Mouse (Mus musculus) heart, adult 2 months (tissue): ENCODE measurements around the gene Cdkl2. TPM values are rescaled to one million over a fixed set of nuclear protein-coding genes. Genes with fewer than 3 reads are reported as not detected.

Experiments used
- DNase-seq, 2 experiments: peaks; one replicate each; pipeline ENCODE4 v3.0.0; 2021
- H3K27ac ChIP-seq: fragments of 200-600 bp; 2 replicates; pipeline ENCODE4 v1.8.1; 2022
- H3K27me3 ChIP-seq: fragments of 200-500 bp; 2 replicates; pipeline ENCODE4 v1.6.1; 2012; ENCODE audit warnings: mild to moderate bottlenecking, low read length, inconsistent platforms, mixed read lengths; ENCODE audit not compliant: control insufficient read depth, insufficient read depth
- H3K36me3 ChIP-seq: fragments of 200-500 bp; 2 replicates; pipeline ENCODE4 v1.6.1; 2012; ENCODE audit warnings: low read length, inconsistent platforms; ENCODE audit not compliant: control insufficient read depth, insufficient read depth
- H3K4me1 ChIP-seq: fragments of 200-500 bp; 2 replicates; pipeline ENCODE4 v1.6.1; 2011; ENCODE audit warnings: low read length; ENCODE audit not compliant: control insufficient read depth, insufficient read depth
- H3K4me3 ChIP-seq: fragments of 200-600 bp; 2 replicates; pipeline ENCODE4 v1.8.1; 2022
- H3K79me2 ChIP-seq: fragments of 200-500 bp; replicated peaks from 2 replicates; pipeline ENCODE4 v1.6.1; 2012; ENCODE audit warnings: mild to moderate bottlenecking, inconsistent platforms, low read length, moderate library complexity, mixed read lengths; ENCODE audit not compliant: control insufficient read depth, insufficient read depth
- H3K9ac ChIP-seq: fragments of 200-500 bp; 2 replicates; pipeline ENCODE4 v1.6.1; 2012; ENCODE audit warnings: low read depth, mild to moderate bottlenecking, control low read depth, inconsistent platforms, low read length, mixed read lengths
- CTCF ChIP-seq: fragments of 200-600 bp; IDR thresholded peaks from 2 replicates; pipeline ENCODE4 v1.8.1; 2022; ENCODE audit warnings: antibody characterized with exemption, mild to moderate bottlenecking, moderate library complexity
- EP300 ChIP-seq: fragments of 200-500 bp; IDR thresholded peaks from 2 replicates; pipeline ENCODE4 v1.6.1; 2011; ENCODE audit warnings: low read depth, low read length, control low read depth; ENCODE audit not compliant: insufficient read depth
- POLR2A ChIP-seq: fragments of 200-500 bp; IDR thresholded peaks from 2 replicates; pipeline ENCODE4 v1.6.1; 2011; ENCODE audit warnings: mild to moderate bottlenecking, low read depth, low read length, control low read depth; ENCODE audit not compliant: insufficient read depth
- WGBS: fragments of 180-500 bp; shearing (Covaris S2); methylation state at CpG from one replicate; pipeline ENCODE4 v1.1.7; 2018; 5-methylcytosine and 5-hydroxymethylcytosine counted together
- intact Hi-C: fragments of 180-260 bp; cut with DNase I; formaldehyde crosslinking; loops from one replicate; pipeline ENCODE4 v1.15.1; 2025
- long read RNA-seq: library from polyadenylated mRNA; stranded (forward); transcript quantifications from one replicate; pipeline ENCODE4 v2.0.0, GENCODE M21; 2021
- polyA plus RNA-seq: library from polyadenylated mRNA; depleted of rRNA; stranded (reverse); fragments of >200 nt; gene quantifications from 2 replicates; pipeline ENCODE4 v1.2.3, GENCODE M21; 2012; rRNA removed
- total RNA-seq, 2 experiments: library from RNA; stranded (reverse); gene quantifications; 2 replicates each; pipeline ENCODE4 v1.2.3; 2021

The Cdkl2 gene
- total RNA-seq (1 to 10 TPM; 3.5 to 4.0 TPM), polyA plus RNA-seq (1.1 and 1.8 TPM in 2 replicates)
- long read RNA-seq, partial matches to known transcripts = 0 of 1 reads
- long read RNA-seq, other reads (novel, unspliced or antisense) = 0 of 1 reads

DNA sequence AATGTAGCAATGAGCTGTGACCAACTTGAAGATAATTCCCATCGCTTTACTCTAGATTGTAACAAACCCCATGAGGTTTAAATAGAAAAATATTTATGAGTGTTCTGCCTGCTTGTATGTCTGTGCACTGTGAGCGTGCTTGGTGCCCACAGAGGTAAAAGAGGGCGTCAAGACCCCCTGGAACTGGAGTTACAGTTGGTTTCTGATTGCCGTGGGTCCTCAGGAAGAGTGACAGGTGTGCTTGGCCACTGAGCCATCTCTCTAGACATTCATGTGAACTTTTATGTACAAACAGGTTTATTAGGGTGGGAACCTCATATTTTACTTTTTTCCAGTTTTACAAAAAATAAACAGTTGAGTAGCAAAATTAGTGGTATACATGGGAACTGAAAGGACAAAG, at the start of gene Cdkl2:
Gene Cdkl2, minus strand, starts transcription at position 101 of the 400 bp plus-strand sequence.
- H3K4me1 ChIP-seq = no peaks in the 10 kb centered on the region
- peak within 1 kb of the TSS; percentile 63 for H3K9ac ChIP-seq
- no peaks in the 10 kb centered on the region for H3K27me3 ChIP-seq
- TF ChIP-seq POLR2A = no peak
- no peak for TF ChIP-seq CTCF
- TF ChIP-seq EP300 = no peak
- H3K79me2 ChIP-seq = no peaks in the 10 kb centered on the region
- H3K27ac ChIP-seq = peak within 1 kb of the TSS; percentile 79
- 74% methylated on average over 4 of the region's 4 CpGs for WGBS
- DNase-seq = no peak
- no peaks in the 10 kb centered on the region for H3K36me3 ChIP-seq
- intact Hi-C loops = loop anchor here (2.0 to 5.0 kb wide), 4 partner anchors 39 to 91 kb away; partner anchors contain the start of genes G3bp2 and Rchy1
- H3K4me3 ChIP-seq = peak within 1 kb of the TSS; percentile 96

DNA sequence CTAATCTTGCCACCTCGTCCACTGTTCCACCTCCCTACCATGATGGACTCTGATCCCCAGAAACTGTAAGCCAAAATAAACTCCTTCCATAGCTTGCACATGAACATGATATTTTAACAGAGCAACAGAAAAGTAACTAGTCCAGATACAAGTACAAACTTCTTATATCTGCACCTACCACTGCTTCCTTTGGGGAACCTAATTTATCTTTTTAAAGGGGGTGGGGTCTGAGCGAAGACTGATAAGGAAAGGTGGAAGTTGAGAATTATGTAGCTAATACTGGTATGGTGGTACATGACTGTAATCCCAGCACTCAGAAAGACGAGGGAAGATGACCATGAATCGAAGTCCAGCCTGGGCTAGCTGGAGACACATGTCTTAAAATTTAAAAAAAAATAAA, 43.8 kb upstream of the Cdkl2 start:
- intact Hi-C loops = no loop called here
- WGBS = 89% methylated on average over 4 of the region's 4 CpGs
- Histone ChIP-seq H3K4me3 (no peak overlapping the region), H3K79me2 (peaks cover 6% of the 10 kb centered on the region), H3K9ac (no peak overlapping the region), H3K4me1 (no peaks in the 10 kb centered on the region), H3K36me3 (peaks cover 2% of the 10 kb centered on the region; the same call in 1 of the 2 replicates), H3K27me3 (no peaks in the 10 kb centered on the region), H3K27ac (no peak overlapping the region)
- no peak for TF ChIP-seq POLR2A
- no peak for TF ChIP-seq EP300
- TF ChIP-seq CTCF = no peak
- no peak for DNase-seq

- Histone ChIP-seq H3K9ac (no peak overlapping the region), H3K27ac (no peak overlapping the region), H3K27me3 (no peaks in the 10 kb centered on the region), H3K79me2 (peaks cover 7% of the 10 kb centered on the region), H3K4me1 (peaks cover 6% of the 10 kb centered on the region), H3K4me3 (no peak overlapping the region), H3K36me3 (peaks cover 2% of the 10 kb centered on the region; the same call in 1 of the 2 replicates)
- intact Hi-C loops = no loop called here
- no peak for TF ChIP-seq POLR2A
- no peak for DNase-seq
- WGBS = 86% methylated on average over 7 of the region's 7 CpGs
Observed at GRCm38 (mm10) chr5:92085821-92086550, 42.3 kb upstream of the Cdkl2 start.

GRCm38 (mm10) chr5:92085246-92085645, 41.6 kb upstream of the Cdkl2 start:
- Histone ChIP-seq H3K4me3 (no peak overlapping the region), H3K27me3 (no peaks in the 10 kb centered on the region), H3K27ac (no peak overlapping the region), H3K4me1 (peaks cover 7% of the 10 kb centered on the region), H3K36me3 (peaks cover 3% of the 10 kb centered on the region; the same call in 1 of the 2 replicates), H3K9ac (no peak overlapping the region), H3K79me2 (peaks cover 9% of the 10 kb centered on the region)
- no peak for DNase-seq
- WGBS = 66% methylated on average over 4 of the region's 4 CpGs
- intact Hi-C loops = no loop called here
- no peak for TF ChIP-seq POLR2A
- no peak for TF ChIP-seq EP300
- no peak for TF ChIP-seq CTCF

GRCm38 (mm10) chr5:92083417-92084038, 39.8 kb upstream of the Cdkl2 start, which contains the start of gene G3bp2:
Gene G3bp2, minus strand, starts transcription at chr5:92083719.
- peak within 1 kb of the TSS; percentile 99 for H3K9ac ChIP-seq
- peak within 1 kb of the TSS; percentile 99 for H3K4me3 ChIP-seq
- H3K27ac ChIP-seq = peak within 1 kb of the TSS; percentile 87
- TF ChIP-seq CTCF = no peak
- TF ChIP-seq EP300 = peak; percentile 37; the same call in 1 of the 2 replicates
- TF ChIP-seq POLR2A = peak; percentile 89
- under 1% methylated on average over 65 of the region's 65 CpGs for WGBS
- peak; percentile 97 for DNase-seq
- peaks cover 10% of the 10 kb centered on the region for H3K4me1 ChIP-seq
- intact Hi-C loops = loop anchor here (1.0 to 2.0 kb wide), 4 partner anchors 35 to 121 kb away; partner anchors contain the start of genes Cdkl2, Rchy1 and Uso1
- no peaks in the 10 kb centered on the region for H3K27me3 ChIP-seq
- H3K36me3 ChIP-seq = peaks cover 3% of the 10 kb centered on the region
- peaks cover 9% of the 10 kb centered on the region for H3K79me2 ChIP-seq
